Mouse (Mus musculus) hematopoietic stem cell, adult 5-6 weeks (primary cell): ENCODE results near the gene Ttc33. TPM values are rescaled to one million over a fixed set of nuclear protein-coding genes. Genes with fewer than 3 reads are reported as not detected.

Source experiments
- ATAC-seq, 2 experiments: fragments of 125-278 bp in 1 of 2; replicated peaks in 1 of 2; 2 replicates each; pipeline ENCODE4 v1.8.0; 2016 to 2017; ENCODE audit warnings: inconsistent platforms in 2 of 2, mild to moderate bottlenecking in 2 of 2, moderate number of reproducible peaks in 2 of 2, low read depth in 1 of 2, moderate TSS enrichment in 1 of 2; ENCODE audit not compliant: low FRiP score in 2 of 2, poor library complexity in 2 of 2, severe bottlenecking in 2 of 2, insufficient read depth in 1 of 2, low TSS enrichment in 1 of 2
- total RNA-seq: library from RNA; stranded (forward); fragments of 172-1452, 232-1000 nt; gene quantifications from 2 replicates; pipeline ENCODE4 v1.2.3, GENCODE M21; 2017

Gene Ttc33
- total RNA-seq = 59.2 and 76.6 TPM in 2 replicates

GRCm38 (mm10) chr15:5185366-5186292 lies at the start of gene Ttc33:
Gene Ttc33 (plus strand): TSS chr15:5185525.
- ATAC-seq = peak; percentile 57 to 85

- no peak for ATAC-seq
Measured at GRCm38 (mm10) chr15:5138021-5138856, 47.1 kb upstream of the Ttc33 start.

GRCm38 (mm10) chr15:5139366-5139765 lies 46.0 kb upstream of the Ttc33 start:
- no peak for ATAC-seq

GRCm38 (mm10) chr15:5139863-5140262 lies 45.5 kb upstream of the Ttc33 start:
- no peak for ATAC-seq

- ATAC-seq = no peak
Measured at GRCm38 (mm10) chr15:5140357-5140756, 45.0 kb upstream of the Ttc33 start.

- no peak for ATAC-seq
Measured at GRCm38 (mm10) chr15:5142047-5142446, 43.3 kb upstream of the Ttc33 start.

- ATAC-seq = no peak
Measured at GRCm38 (mm10) chr15:5142714-5143113, 42.6 kb upstream of the Ttc33 start.

- peak; percentile 14 to 59 for ATAC-seq
Measured at GRCm38 (mm10) chr15:5143361-5144020, 41.8 kb upstream of the Ttc33 start, which contains the start of gene Prkaa1. Gene Prkaa1 (plus strand): TSS chr15:5143861.

GRCm38 (mm10) chr15:5144021-5144778 lies 41.1 kb upstream of the Ttc33 start:
- ATAC-seq = peak; percentile 16 to 39; a peak in 1 of 4 replicates

GRCm38 (mm10) chr15:5145196-5145945 lies 40.0 kb upstream of the Ttc33 start:
- ATAC-seq = no peak

GRCm38 (mm10) chr15:5149187-5149586 lies 36.1 kb upstream of the Ttc33 start:
- no peak for ATAC-seq

GRCm38 (mm10) chr15:5152171-5152570 lies 33.2 kb upstream of the Ttc33 start:
- no peak for ATAC-seq

- ATAC-seq = no peak
Measured at GRCm38 (mm10) chr15:5154621-5155020, 30.7 kb upstream of the Ttc33 start.

GRCm38 (mm10) chr15:5155093-5155492 lies 30.2 kb upstream of the Ttc33 start:
- no peak for ATAC-seq

- ATAC-seq = 0 out of 4 replicates have a peak, but pooled peaks of 1 of the 2 experiments have one; percentile 27
Measured at GRCm38 (mm10) chr15:5156355-5156754, 29.0 kb upstream of the Ttc33 start.

GRCm38 (mm10) chr15:5157386-5157785 lies 27.9 kb upstream of the Ttc33 start:
- ATAC-seq = no peak
